Mouse (Mus musculus) T-helper 1 cell (primary cell): Measurements from ENCODE around the gene Snx33.

Source experiments
- in situ Hi-C: fragments of 300-600 bp; cut with MboI, MseI; formaldehyde crosslinking; loops from one replicate; pipeline ENCODE4 v1.15.1; 2025; ENCODE audit warnings: high pct_unique_total_duplicates

The Snx33 gene

DNA sequence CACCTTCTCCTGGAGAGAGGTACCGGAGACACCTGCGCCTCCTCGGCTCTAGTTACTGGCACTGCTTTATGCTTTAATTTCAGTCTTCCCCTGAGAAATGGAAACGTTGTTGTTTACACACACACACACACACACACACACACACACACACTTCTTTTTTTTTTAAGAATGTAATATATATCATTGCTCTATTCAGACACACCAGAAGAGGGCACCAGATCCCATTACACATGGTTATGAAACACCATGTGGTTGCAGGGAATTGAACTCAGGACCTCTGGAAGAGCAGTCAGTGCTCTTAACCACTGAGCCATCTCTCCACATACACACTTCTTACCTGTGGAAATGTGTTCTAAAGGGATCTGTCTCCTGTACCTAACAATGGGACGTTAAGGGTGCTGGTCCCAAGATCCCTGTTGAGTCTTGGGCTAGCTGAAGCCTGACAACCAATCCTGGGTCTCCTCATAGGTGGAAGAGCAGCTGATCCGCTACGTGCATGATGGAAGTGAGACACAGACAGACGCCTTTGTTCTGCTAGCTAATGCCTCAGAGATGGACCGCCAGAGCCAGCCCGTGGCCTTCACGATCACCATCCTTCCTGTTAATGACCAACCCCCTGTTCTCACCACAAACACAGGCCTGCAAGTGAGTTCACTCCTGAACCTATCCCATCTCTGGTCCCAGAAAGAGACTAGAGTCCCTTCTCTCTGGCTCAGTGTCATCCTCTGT is 37.5 kb downstream of the Snx33 start:
- in situ Hi-C loops, result no loop called here

DNA sequence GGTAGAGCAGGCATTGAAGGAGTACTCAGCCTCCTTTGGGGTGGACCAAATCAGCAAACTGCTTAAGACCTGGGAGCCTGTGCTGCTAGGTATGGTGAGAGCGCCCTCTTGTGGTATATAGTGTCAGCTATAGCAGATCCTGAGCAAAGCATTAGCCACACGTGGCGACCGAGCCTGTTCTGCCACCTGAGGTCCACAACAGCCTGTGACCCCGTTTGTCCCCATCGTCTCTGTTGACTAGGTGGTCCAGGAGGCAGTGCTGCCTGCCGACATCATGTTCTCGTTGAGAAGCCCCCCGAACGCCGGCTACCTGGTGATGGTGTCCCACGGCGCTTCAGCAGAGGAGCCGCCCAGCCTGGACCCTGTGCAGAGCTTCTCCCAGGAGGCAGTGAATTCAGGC is 38.4 kb downstream of the Snx33 start:
- in situ Hi-C loops, result no loop called here

DNA sequence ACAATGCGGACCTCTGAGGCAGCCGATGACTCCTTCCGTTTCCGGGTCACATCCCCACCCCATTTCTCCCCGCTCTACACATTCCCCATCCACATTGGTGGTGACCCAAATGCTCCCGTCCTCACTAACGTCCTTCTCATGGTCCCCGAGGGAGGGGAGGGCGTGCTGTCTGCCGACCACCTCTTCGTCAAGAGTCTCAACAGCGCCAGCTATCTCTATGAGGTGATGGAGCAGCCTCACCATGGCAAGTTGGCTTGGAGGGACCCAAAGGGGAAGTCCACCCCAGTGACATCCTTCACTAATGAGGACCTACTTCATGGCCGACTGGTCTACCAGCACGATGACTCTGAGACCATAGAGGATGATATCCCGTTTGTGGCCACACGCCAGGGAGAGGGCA is 40.6 kb downstream of the Snx33 start:
- in situ Hi-C loops, result no loop called here

DNA sequence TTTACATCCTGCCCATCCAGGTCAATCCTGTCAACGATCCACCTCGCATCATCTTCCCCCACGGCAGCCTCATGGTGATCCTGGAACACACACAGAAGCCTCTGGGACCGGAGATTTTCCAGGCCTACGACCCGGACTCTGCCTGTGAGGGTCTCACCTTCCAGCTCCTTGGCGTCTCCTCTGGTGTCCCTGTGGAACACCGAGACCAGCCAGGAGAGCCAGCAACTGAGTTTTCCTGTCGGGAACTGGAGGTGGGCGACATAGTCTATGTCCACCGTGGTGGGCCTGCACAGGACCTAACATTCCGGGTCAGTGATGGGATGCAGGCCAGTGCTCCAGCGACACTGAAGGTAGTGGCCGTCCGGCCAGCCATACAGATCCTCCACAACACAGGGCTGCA is 41.6 kb downstream of the Snx33 start:
- in situ Hi-C loops, result no loop called here

DNA sequence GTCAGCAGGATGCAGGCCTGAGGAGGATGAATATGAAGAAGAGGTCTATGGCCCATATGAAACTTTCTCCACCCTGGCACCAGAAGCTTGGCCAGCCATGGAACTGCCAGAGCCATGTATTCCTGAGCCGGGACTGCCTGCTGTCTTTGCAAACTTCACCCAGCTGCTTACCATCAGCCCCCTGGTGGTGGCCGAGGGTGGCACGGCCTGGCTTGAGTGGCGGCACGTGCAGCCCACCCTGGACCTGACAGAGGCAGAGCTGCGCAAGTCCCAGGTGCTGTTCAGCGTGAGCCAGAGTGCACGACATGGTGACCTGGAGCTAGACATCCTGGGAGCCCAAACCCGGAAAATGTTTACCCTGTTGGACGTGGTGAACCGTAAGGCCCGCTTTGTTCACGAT is 42.1 kb downstream of the Snx33 start:
- in situ Hi-C loops, result no loop called here

DNA sequence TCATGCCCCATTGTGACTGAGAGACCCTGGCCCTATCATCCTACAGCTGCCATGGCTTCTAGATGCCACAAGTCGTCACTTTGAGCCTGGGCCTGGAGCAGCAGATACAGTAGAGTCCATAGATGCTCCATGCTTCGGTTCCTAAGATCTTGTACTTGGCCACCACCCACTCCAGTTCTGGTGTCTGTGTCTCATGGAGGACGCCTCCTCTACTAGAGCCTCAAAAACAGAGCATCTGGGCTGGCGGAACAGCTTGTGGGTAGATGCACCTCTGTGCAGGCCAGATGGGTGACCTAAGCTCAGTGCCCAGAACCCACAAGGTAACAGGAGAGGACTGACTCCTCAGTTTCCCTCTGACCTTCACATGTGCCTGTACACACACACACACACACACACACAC is 43.8 kb downstream of the Snx33 start:
- in situ Hi-C loops, result no loop called here

DNA sequence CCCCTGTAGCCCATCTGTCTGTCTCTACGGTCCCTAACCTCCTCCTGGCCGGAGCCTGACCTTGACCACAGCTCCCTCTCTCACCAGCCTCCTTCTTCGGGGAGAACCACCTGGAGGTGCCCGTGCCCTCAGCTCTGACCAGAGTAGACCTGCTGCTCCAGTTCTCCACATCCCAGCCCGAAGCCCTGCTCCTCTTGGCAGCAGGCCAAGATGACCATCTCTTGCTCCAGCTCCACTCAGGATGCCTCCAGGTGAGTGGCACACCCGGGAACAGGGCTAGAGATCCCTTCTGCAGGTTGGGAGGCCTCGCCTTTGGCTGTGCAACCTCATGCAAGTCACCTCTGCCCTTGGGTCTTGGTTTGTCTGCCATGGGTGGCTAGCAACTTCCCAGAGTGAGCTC is 44.7 kb downstream of the Snx33 start:
- in situ Hi-C loops, result no loop called here

DNA sequence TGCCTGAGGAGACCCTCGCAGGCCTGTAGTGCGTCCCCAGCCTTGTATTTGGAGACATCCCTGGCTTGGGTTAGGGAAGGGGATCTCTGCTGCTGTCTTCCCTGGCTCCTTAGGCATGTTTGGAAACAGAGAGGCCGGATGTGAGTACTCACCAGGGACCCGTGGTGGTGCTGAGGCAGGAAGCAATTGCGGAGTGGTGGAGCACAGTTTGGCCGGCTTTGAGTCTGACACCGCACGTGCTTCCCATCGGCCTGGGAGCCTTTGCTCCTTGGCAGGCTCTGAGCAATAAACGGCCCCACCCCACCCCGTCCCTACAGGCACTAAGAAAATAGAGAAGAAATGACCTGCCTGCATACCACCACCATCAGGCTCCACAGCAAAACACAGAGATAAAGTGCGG is 45.4 kb downstream of the Snx33 start:
- in situ Hi-C loops, result no loop called here

DNA sequence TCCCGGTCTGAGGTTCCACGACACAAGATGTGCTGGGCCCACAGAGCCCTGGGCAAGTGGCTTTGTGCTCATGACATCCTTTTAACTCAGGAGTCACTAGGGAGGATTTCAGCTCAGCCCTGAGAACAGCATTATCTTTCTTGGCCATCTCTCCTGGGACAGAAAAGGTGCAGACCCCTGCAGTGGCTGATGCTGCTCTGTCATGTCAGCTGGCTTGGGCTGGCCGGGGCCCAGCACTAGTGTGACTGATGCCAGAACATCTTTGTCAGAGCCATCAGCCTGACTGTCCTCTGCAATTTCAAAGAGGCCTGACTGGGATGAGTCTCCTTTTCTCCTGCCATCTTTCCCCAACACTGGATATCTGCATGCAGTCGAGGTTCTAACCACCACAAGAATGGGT is 45.9 kb downstream of the Snx33 start:
- in situ Hi-C loops, result no loop called here

DNA sequence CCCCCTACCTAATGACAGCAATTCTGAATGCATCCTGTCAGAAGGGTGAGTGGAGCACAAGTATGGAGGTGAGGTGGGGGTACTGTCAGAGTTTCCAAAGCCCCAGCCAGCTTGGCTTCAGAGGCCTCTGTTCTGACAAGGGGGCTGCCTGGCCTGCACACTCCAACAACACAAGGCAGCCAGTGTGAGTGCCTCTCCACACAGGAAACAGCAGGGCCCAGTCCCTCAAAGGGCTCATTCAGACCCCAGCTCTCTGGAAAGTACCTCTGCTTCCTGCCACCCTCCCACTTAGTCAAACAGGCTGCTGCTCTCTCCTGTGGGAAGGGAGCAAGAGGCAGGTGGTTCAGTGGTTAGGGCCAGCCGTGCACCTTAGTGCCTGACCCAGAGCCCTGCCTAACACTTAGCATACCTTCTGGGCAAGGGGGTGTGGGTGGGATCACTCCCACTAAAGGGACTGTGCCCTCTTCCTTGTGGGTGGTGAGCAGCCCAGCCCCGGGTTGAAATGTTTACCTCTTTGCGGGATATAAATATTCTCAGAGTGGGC is 46.6 kb downstream of the Snx33 start:
- in situ Hi-C loops, result no loop called here

DNA sequence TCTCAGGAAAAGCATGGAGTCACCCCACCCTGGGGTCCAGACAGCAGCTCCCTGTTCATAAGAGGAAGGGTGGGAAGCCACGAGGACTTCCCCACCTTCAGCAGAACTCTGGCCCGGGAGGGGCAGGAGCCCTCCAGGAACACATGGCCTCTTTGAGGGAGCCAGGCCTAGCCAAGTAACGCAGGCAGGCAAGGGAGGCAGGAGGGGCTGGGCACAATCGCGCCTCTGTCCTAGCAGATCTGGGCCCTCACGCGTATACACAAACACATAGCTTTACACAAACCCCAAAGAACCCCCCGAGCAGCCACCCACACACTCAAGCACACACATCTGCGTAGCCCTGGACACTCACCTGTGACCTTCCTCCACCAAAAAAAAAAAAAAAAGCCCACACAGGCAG is 47.4 kb downstream of the Snx33 start:
- in situ Hi-C loops, result no loop called here

DNA sequence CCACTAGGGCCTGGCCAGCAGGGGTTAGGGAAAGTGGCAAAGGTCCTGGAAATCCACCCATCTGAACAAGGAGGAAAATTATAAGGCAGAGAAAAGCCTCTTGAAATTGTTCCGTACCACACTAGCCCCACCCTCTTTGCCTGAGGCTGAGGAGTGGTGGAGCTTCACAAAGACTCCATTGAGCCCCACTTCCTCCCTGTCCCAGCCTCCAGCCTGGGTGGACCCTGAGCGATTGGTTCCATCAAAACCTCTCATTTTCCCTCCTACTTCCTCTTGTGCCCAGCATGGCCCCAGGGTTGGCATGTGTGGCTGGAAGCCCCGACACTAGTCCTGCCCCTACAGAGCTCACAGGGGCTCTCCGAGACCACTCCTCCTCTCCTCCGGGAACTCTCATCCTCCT is 50.9 kb downstream of the Snx33 start:
- in situ Hi-C loops, result no loop called here

DNA sequence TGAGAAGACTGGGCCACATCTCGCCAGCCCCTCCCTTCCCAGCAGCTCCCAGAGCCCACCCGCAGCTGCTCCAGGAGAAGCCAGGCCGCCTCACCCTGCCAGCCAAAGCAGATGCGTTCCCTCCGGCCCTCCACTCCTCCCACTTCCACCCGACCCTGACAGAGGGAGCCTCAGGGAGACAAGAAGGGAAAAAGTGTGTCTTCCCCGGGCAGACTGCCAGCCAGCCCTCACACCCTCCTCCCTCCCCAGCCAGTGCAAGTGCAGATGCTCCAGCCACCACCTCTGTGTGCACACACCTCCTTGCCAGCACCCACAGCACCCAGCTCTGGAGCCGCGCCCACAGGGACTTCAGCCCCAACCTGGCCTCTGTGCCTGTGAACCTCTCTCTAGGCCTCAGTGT is 51.4 kb downstream of the Snx33 start:
- in situ Hi-C loops, result no loop called here

DNA sequence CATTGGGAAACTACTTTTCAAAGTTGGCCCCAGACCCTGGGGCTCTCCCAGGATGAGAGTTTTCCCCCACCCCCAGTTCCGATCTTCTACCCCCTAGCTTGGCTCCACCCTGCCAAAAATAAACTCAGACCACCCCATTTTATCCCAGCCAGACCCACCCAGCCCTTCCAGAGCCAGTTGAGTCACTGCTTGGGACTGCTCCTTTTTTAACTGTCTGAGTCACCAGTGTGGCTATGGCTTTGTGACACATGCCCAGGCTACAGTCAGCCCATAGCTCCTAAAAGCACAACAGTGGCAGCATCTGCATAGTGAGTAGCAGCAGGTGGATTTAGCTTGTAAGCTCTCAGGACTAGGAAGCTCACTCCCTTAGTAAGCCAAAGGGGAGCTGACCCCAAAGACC is 55.1 kb downstream of the Snx33 start:
- in situ Hi-C loops, result no loop called here

DNA sequence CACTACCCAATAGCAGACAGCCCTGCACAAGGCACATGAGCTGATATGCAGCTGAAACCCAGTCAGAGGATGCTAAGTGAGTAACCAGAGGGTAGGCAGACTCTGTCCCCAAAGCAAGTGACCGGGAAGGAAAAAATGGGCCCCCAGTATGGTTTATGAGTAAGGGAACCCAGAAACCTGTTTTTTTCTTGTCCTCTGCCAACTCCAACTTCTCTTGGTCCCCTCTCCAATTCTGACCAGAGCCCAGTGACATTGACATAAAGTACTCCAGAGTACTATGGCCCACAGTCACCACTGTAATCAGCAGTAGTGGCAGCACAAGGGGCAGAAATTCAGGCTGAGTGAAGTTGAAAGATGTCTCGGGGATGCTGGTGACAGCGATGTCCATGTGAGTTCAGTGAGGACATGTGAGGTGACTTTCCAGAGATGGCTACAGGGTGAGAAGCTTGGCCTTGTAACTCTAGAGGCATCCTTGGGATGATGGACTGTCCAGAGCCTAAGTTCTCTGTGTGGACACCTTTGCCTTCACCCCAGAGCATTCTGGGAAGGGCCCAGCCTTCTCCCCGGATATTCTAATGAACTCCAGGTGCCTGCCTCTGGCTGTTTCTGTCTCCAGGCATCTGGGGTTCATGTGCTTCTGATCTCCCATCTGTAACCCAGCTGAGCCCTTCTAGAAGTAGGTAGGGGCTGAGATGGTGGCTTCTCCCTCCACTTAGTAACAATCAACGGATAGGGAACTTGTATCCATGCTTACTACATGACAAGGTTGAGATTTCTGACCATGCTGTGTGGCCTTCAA is 55.9 kb downstream of the Snx33 start:
- in situ Hi-C loops, result no loop called here

DNA sequence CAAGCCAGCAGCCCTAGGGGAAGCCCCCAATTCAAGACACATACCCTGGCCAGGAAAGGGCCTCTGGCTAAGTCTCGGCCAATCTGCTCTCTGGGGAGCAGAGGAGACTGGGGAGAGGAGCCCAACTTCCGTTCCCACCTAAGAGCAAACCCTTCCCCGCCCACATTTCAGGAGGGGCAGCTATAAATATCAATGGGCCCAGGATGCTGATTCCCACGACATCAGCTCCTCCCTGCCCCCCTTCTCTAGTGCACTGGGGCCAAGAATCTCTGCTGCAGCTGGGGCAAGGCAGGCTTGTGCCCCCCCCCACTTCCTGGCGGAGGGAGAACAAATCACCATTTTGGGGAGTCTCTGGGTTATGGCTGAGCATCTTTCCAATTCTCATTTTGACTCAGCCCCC is 57.0 kb downstream of the Snx33 start:
- in situ Hi-C loops, result no loop called here

DNA sequence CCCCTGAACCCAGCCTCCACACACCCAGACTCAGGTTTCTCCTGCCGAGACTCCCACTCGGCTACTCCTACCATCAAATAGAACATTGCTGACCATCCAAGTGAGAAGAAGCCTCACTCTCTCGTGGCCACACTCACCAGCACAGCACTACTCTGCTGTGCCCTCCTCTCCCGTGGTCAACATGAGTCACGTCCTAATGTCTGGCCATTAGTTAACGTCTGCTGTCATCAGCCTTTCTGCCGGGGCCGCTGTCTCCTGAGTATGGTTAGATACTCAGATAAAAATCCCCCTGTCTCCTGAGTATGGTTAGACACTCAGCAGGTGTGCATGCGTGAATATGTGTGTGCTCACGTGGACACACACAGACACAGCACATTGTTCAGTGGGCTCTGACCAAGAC is 57.4 kb downstream of the Snx33 start:
- in situ Hi-C loops, result no loop called here

DNA sequence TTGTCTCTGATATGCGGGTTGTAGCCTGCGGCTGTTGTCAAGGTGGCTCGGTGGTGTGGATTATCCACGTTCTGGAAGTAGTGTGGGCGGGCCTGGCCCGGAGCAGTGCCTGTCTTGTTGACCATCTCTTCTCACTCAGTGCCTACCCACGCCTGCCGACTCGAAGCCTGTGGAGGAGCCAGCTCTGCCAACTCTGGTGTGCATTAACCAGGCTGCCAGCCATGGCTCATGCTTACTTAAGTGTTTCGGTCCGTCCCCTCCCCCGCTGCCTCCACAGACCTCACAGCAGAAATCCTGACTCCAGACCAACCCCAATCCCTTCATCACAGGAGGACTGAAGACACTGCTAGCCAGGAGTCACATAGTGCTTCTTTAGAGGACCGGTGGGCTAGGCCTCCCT is 58.6 kb downstream of the Snx33 start:
- in situ Hi-C loops, result no loop called here

DNA sequence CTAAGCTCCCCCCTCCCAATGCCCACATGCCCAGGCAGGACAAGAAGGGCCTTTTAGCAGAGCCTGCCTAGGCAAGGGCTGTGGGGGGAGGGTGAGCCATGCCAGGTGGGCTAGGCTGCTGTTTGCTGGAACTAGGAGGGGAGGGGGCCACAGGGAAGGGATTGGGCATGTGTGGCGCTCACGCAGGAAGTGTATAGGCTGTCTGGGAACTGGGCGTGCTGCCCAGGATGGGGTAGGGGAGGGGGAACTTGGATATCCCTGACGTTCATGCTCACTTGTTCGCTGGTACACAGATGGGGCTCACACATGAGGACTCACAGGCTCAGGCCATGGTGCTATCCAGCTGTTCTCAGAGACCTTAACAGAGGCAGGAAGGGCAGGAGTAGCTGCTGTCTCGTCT is 59.9 kb downstream of the Snx33 start:
- in situ Hi-C loops, result no loop called here
